Mouse (Mus musculus): ENCODE results near the gene 1700013H16Rik. TPM values are rescaled to one million over a fixed set of nuclear protein-coding genes. Genes with fewer than 3 reads are reported as not detected.
"Not testable (repeated sequence)": the region's sequence is repeated elsewhere in the genome, so short reads cannot be mapped to it uniquely, and the experiment has no call there.

1700013H16Rik gene
- not detected for total RNA-seq (2021)
- not detected in 2 replicates for polyA plus RNA-seq (2012; rRNA removed)
- long read RNA-seq: 0 reads

GRCm38 (mm10) chrX:53757736-53758135, at the start of gene 1700013H16Rik:
Gene 1700013H16Rik, minus strand, starts transcription at chrX:53757831.
- no peak for DNase-seq

- DNase-seq: no peak
Measured at GRCm38 (mm10) chrX:53799074-53799473, 41.4 kb upstream of the 1700013H16Rik start.

- not testable (repeated sequence) for DNase-seq
Measured at GRCm38 (mm10) chrX:53797519-53797918, 39.9 kb upstream of the 1700013H16Rik start, which contains the start of gene Xlr. Gene Xlr, minus strand, starts transcription at chrX:53797706.

- no peak for DNase-seq
Measured at GRCm38 (mm10) chrX:53776276-53776675, 18.6 kb upstream of the 1700013H16Rik start, which contains the start of gene Zfp36l3. Gene Zfp36l3, minus strand, starts transcription at chrX:53776394.

- no peak for DNase-seq
Measured at GRCm38 (mm10) chrX:53752851-53753250, 4.8 kb downstream of the 1700013H16Rik start.

GRCm38 (mm10) chrX:53728967-53729366, 28.7 kb downstream of the 1700013H16Rik start:
- no peak for DNase-seq

- DNase-seq: no peak
Measured at GRCm38 (mm10) chrX:53724596-53724995, 33.0 kb downstream of the 1700013H16Rik start, which contains the start of gene 4930502E18Rik. Gene 4930502E18Rik, plus strand, starts transcription at chrX:53724826.

- peak; percentile 65 for DNase-seq
Measured at GRCm38 (mm10) chrX:53716323-53717182, 41.1 kb downstream of the 1700013H16Rik start.

GRCm38 (mm10) chrX:53715942-53716322, 41.7 kb downstream of the 1700013H16Rik start:
- DNase-seq: no peak

- DNase-seq: no peak
Measured at GRCm38 (mm10) chrX:53702673-53703072, 55.0 kb downstream of the 1700013H16Rik start.

- DNase-seq: no peak
Measured at GRCm38 (mm10) chrX:53699225-53699624, 58.4 kb downstream of the 1700013H16Rik start.

GRCm38 (mm10) chrX:53694008-53694777, 63.4 kb downstream of the 1700013H16Rik start:
- no peak for DNase-seq

- DNase-seq: no peak
Measured at GRCm38 (mm10) chrX:53693141-53693540, 64.5 kb downstream of the 1700013H16Rik start.

Other genes starting within 250 kb of the 1700013H16Rik start
- 100 to 1,000 TPM; 126 to 170 TPM for gene Rtl8c, start 149.8 kb downstream of the 1700013H16Rik start, total RNA-seq (2021)
- gene Rtl8c, start 149.8 kb downstream of the 1700013H16Rik start, polyA plus RNA-seq (2012; rRNA removed): 81.9 and 90.6 TPM in 2 replicates
- not detected for gene Gm14597, start 148.9 kb downstream of the 1700013H16Rik start, total RNA-seq (2021)
- not detected in 2 replicates for gene Gm14597, start 148.9 kb downstream of the 1700013H16Rik start, polyA plus RNA-seq (2012; rRNA removed)
- 100 to 1,000 TPM; 168 to 176 TPM for gene Rtl8a, start 114.1 kb downstream of the 1700013H16Rik start, total RNA-seq (2021)
- 308 and 401 TPM in 2 replicates for gene Rtl8a, start 114.1 kb downstream of the 1700013H16Rik start, polyA plus RNA-seq (2012; rRNA removed)
- 100 to 1,000 TPM; 108 to 110 TPM for gene Rtl8b, start 87.4 kb downstream of the 1700013H16Rik start, total RNA-seq (2021)
- gene Rtl8b, start 87.4 kb downstream of the 1700013H16Rik start, polyA plus RNA-seq (2012; rRNA removed): 236 and 261 TPM in 2 replicates
- not detected for gene 4930502E18Rik, start 33.0 kb downstream of the 1700013H16Rik start, total RNA-seq (2021)
- not detected in 2 replicates for gene 4930502E18Rik, start 33.0 kb downstream of the 1700013H16Rik start, polyA plus RNA-seq (2012; rRNA removed)
- not detected for gene Zfp36l3, start 18.6 kb upstream of the 1700013H16Rik start, total RNA-seq (2021)
- 0.07 and 0.15 TPM in 2 replicates for gene Zfp36l3, start 18.6 kb upstream of the 1700013H16Rik start, polyA plus RNA-seq (2012; rRNA removed)
- gene Xlr, start 39.9 kb upstream of the 1700013H16Rik start, total RNA-seq (2021): 1 to 10 TPM; 1.4 TPM
- not detected in 2 replicates for gene Xlr, start 39.9 kb upstream of the 1700013H16Rik start, polyA plus RNA-seq (2012; rRNA removed)